Mouse (Mus musculus) monocyte, adult 5-6 weeks (primary cell): ENCODE measurements at regions not wholly inside any gene's neighbourhood (a gene's known extent, or its start where the extent isn't known, plus 50 kb on each side); places are given as distances from the start of the nearest gene placed in this dataset.

Source experiments
- ATAC-seq: fragments of 153-309, 156-312 bp; replicated peaks from 2 replicates; pipeline ENCODE4 v1.8.0; 2017; ENCODE audit warnings: mild to moderate bottlenecking; ENCODE audit not compliant: low TSS enrichment, insufficient number of reproducible peaks, severe bottlenecking, poor library complexity, low FRiP score

GRCm38 (mm10) chr7:82047456-82047855 lies 55.4 kb upstream of the Bnc1 start:
- no peak for ATAC-seq

DNA sequence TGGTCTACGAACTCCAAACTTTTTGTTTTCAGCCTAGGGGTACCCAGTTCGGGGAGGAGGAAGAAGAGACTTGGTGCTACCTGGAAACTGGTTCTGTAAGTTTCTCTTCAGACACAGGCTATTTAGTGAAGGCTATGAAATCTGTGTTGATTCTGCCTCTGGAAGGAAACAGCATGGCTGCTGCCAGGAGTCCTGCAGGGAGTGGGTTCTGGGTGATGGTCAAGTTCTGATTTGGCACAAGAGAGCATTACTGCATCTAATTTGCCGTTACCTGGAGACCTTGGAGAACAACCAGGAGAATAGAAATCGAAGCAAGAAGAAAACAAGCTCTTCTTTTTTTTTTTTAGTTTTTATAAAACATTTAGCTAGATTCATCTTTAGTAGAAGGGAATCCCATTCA lies 61.3 kb upstream of the Bnc1 start:
- ATAC-seq = no peak

DNA sequence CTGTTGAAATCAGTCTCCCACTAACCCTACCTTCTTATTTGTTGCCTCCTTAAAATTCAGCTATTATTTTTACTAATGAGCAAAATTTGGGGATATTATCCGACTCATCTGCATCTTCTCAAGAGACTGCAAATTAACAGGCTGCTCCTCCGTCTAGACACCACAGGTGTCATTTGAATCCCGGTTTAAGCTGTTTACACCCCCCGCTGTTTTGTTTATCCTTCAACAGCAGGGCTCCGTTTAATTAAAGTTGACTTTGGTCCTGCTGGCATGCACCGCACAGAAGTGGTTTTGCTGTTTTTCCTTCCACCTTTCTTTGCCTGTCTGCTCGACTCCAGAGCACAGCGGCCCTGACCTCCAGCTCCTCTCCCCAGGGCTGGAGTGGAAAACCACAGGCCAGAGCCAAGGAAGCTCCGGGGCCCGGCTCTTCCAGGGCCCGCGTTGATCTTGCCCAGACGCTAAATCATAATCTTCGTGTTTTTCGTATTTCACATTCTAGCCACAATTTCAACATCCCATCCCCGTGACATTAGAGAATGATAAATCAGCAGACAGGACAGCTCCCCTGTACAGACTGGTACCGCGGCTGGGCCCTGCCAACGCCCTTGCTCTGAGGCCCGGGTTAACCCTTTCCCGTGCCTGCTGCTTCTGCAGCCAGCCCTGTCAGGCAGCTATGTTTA lies 64.6 kb upstream of the Bnc1 start:
- no peak for ATAC-seq

DNA sequence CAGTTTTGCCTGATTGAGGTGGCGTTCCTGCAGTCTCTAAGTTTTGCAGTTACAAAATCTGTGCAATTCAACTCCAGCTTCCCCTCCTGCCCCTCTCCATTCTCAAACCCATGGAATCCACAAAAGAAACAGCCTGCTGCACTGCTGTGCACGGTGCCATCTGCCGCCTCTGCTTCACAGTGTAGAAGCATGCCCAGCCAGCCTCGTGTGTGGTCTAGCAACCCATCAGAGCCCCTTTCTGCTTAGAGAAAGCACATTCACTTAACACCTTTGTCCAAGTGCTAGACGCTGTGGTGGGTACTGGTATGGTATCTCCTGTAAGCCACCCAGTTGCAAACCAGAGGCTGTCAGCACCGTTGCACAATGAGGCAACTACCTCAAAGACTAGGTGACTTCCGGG lies 71.3 kb upstream of the Bnc1 start:
- no peak for ATAC-seq

DNA sequence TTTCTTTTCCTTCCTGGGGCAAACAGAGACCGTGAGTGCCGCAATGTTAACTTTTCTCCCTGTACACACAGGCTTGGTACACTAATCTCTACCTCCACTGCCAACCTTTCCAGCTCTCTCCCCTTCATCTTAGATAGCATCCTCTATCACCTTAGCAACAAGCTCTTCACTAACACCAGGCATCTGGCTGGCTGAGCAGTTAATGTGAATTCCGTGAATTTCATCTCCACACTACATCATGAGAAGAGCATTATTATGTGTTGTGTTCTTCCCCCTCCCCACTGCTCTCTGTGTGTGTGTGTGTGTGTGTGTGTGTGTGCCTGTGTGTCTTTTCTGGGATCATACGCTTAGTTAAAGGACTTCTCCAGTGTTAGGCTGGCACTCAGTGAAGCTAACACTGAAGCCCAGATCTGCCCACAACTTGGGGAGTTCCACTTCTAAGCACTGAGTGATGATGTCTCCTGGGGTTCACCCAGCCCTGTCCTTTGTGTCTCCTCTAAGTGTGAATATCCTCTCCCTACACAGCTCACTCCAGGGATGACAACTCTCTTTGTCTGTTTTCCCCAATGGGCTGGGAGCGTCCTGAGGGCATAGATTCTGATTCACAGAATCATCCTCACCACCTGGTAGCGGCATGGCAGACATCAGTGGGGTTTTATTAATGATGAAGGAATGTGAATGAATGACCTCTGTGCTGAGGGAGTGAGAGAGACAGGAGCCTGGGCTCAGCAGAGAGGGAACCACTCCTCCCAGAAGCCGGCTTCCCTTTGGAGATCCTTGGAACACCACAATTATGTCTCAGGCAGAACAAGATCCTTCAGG lies 77.7 kb upstream of the Bnc1 start:
- ATAC-seq = no peak

GRCm38 (mm10) chr7:82070946-82071727 lies 79.0 kb upstream of the Bnc1 start:
- no peak for ATAC-seq

DNA sequence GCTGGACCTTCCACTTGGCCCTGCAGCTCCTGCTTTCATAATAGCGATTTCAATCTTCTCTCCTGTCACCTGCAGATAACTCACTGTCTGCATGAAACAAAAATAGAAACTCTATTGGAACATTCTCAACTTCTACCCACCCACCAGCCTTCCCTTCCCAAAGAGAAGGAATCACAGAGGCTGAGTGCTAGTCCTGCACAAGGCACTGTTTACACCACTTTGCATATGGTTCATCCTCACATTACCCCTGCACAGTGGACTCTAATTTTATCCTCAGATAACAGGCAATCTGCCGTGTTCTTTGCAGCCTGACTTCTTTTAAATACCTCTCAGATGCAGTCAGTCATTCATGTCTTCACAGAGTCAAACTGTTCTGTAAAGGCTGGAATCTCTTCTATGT lies 83.3 kb upstream of the Bnc1 start:
- ATAC-seq = no peak

- no peak for ATAC-seq
These were observed 89.8 kb upstream of the Bnc1 start for GRCm38 (mm10) chr7:82081851-82082250.

- no peak for ATAC-seq
These were observed 90.8 kb upstream of the Sh3gl3 start for GRCm38 (mm10) chr7:82082883-82083282.

DNA sequence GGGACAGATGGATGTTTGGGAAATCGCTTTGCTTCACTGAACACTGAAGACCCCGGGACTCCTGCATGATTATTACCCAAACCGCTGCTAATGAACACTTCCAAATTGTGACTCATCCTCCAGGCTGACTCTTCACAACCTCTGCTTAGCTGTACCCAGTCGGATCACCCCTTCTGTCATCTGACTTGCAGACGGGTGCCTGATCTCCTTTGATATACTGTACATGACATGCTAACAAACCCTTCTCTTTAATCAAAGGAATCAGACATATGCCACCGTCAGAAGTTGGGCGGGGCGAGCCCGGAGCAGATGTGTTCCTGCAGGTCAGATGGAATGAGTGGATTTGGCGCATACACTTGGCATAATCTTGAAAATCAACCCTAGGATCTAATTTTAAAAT lies 89.2 kb upstream of the Sh3gl3 start:
- ATAC-seq = no peak

GRCm38 (mm10) chr7:82085205-82085604 lies 88.4 kb upstream of the Sh3gl3 start:
- no peak for ATAC-seq

DNA sequence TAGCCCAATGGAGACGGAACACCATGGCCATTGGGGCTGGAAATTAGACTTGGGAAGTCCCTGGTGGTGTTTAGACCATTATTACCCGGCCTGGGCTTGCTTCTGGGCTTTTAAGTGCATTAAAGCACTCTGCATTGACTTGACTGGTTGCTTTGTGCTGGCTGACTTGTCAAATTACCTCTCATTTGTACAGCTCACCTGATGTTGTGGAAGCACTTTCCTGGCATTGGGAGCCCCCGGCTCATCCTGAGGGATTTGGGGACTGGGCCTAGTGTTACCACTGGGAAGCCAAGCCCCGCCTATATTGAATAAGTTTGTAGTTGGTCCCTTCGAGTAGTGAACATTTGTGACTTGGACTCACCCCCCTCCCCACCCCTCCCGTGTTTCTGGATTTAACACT lies 75.5 kb upstream of the Sh3gl3 start:
- no peak for ATAC-seq

DNA sequence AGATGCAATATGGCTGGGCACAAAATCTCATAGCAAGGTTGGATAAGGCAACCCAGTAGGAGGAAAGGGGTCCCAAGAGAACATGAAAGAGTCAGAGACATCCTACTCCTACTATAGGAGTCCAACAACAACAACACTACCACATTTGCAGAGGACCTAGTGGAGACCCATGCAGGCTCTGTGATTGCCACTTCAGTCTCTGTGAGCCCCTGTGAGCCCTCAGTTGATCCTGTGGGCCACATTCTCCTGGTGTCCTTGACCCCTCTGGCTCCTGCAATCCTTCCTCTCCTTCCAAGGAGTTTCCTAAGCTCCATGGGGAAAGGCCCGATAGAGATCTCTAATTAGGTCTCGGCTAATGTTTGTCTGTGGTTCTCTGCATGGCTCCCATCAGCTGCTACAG lies 72.3 kb upstream of the Sh3gl3 start:
- ATAC-seq = no peak

- ATAC-seq = no peak
These were observed 68.0 kb upstream of the Sh3gl3 start for GRCm38 (mm10) chr7:82105631-82106030.

GRCm38 (mm10) chr7:82109141-82109540 lies 64.5 kb upstream of the Sh3gl3 start:
- ATAC-seq = 0 out of 2 replicates have a peak, but pooled peaks have one; percentile 9

GRCm38 (mm10) chr7:82109550-82109949 lies 64.1 kb upstream of the Sh3gl3 start:
- no peak for ATAC-seq

- no peak for ATAC-seq
These were observed 63.7 kb upstream of the Sh3gl3 start for GRCm38 (mm10) chr7:82109977-82110376.

- ATAC-seq = no peak
These were observed 61.6 kb upstream of the Sh3gl3 start for GRCm38 (mm10) chr7:82112046-82112445.

DNA sequence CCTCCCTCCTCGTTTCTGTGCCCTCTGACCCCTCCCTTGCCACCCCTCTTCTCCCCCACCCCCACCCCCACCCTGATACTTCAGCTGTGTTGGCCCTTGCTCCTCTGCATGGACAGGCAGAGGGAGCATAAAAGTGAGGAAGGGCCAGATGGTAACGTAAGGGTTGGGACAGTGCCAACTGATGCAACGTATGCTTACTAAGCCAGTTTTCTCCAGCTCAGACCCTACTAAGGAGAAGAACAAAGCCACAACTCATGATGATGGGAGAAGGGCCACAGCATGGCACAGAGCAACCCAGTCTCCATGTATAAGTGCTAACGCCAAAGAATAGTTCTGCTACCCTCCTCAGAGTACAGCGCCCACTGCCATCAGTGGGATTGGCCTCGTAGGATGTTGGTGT lies 58.0 kb upstream of the Sh3gl3 start:
- no peak for ATAC-seq

DNA sequence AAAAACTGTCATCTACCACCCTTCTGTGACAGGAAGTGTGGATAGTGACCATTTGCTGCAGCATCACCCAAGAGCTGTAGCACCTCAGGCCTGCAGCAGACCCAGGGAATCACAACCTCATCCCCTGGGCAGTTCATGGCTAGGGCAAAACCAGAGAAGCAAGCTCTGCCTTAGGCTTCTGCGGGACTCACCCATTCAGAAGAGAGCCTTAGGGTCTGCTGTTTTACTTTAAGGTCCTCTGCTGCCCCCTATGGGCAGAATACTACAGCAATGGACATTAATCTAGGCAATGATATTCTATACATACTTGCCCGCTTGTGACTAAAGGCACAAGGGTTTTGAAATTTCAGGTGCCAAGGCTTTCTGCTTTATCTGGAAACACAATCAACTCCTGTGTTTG lies 54.4 kb upstream of the Sh3gl3 start:
- ATAC-seq = no peak
